Mouse (Mus musculus): ENCODE measurements at regions not wholly inside any gene's neighbourhood (a gene's known extent, or its start where the extent isn't known, plus 50 kb on each side); places are given as distances from the start of the nearest gene placed in this dataset.

GRCm38 (mm10) chr15:38351701-38352100, 926.3 kb downstream of the 4930447A16Rik start:
- Histone ChIP-seq H3K27me3 (replicated peaks; ENCODE audit: control insufficient read depth, insufficient read depth, low read length) (no peaks in the 10 kb centered on the region), H3K36me3 (ENCODE audit: control insufficient read depth, insufficient read depth) (no peaks in the 10 kb centered on the region), H3K9me3 (ENCODE audit: control insufficient read depth, low read length) (no peaks in the 10 kb centered on the region), H3K9ac (replicated peaks; ENCODE audit: low read depth, low read length) (no peak overlapping the region), H3K27ac (ENCODE audit: low read length) (no peak overlapping the region), H3K4me3 (replicated peaks; ENCODE audit: low read length) (no peak overlapping the region), H3K4me2 (ENCODE audit: low read length) (no peak overlapping the region), H3K4me1 (replicated peaks; ENCODE audit: control insufficient read depth, insufficient read depth, low read length) (no peaks in the 10 kb centered on the region)
- 89% methylated on average over 3 of the region's 3 CpGs for WGBS
- no peak for ATAC-seq

GRCm38 (mm10) chr15:38353371-38353770, 928.0 kb downstream of the 4930447A16Rik start:
- no peak overlapping the region for H3K4me3 ChIP-seq (replicated peaks; ENCODE audit: low read length)
- no peak overlapping the region for H3K27ac ChIP-seq (ENCODE audit: low read length)
- ATAC-seq, result no peak
- 86% methylated on average over 4 of the region's 4 CpGs for WGBS
- H3K27me3 ChIP-seq (replicated peaks; ENCODE audit: control insufficient read depth, insufficient read depth, low read length), result no peaks in the 10 kb centered on the region
- no peak overlapping the region for H3K4me2 ChIP-seq (ENCODE audit: low read length)
- H3K4me1 ChIP-seq (replicated peaks; ENCODE audit: control insufficient read depth, insufficient read depth, low read length), result no peaks in the 10 kb centered on the region
- no peak overlapping the region for H3K9ac ChIP-seq (replicated peaks; ENCODE audit: low read depth, low read length)
- H3K9me3 ChIP-seq (ENCODE audit: control insufficient read depth, low read length), result no peaks in the 10 kb centered on the region
- H3K36me3 ChIP-seq (ENCODE audit: control insufficient read depth, insufficient read depth), result no peaks in the 10 kb centered on the region

GRCm38 (mm10) chr15:38359053-38359452, 933.7 kb downstream of the 4930447A16Rik start:
- Histone ChIP-seq H3K27me3 (replicated peaks; ENCODE audit: control insufficient read depth, insufficient read depth, low read length) (no peaks in the 10 kb centered on the region), H3K9ac (replicated peaks; ENCODE audit: low read depth, low read length) (no peak overlapping the region), H3K36me3 (ENCODE audit: control insufficient read depth, insufficient read depth) (no peaks in the 10 kb centered on the region), H3K9me3 (ENCODE audit: control insufficient read depth, low read length) (peaks cover 2% of the 10 kb centered on the region; the same call in 1 of the 2 replicates), H3K4me3 (replicated peaks; ENCODE audit: low read length) (no peak overlapping the region), H3K4me2 (ENCODE audit: low read length) (no peak overlapping the region), H3K4me1 (replicated peaks; ENCODE audit: control insufficient read depth, insufficient read depth, low read length) (no peaks in the 10 kb centered on the region), H3K27ac (ENCODE audit: low read length) (no peak overlapping the region)
- WGBS, result 86% methylated on average over 3 of the region's 3 CpGs
- ATAC-seq, result no peak

DNA sequence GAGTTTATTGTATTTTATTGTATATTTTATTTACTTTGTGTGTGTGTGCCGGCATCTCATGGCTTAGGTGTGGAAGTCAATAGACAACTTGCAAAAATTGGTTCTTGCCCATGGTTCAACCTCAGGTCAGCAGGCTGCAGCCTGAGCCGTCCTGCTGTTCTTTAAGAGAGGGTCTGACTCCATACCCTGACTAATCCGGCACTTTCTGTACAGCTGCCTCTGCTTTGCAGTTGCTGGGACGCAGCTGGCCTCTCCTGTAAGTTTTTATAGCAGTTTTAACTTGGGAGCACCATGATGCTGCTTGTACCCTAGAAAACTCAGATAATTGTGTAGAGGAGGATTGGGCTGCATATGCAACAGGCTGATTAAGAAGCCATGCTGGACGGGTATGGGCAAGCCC, 938.2 kb downstream of the 4930447A16Rik start:
- Histone ChIP-seq H3K4me1 (replicated peaks; ENCODE audit: control insufficient read depth, insufficient read depth, low read length) (no peaks in the 10 kb centered on the region), H3K9ac (replicated peaks; ENCODE audit: low read depth, low read length) (no peak overlapping the region), H3K36me3 (ENCODE audit: control insufficient read depth, insufficient read depth) (no peaks in the 10 kb centered on the region), H3K4me3 (replicated peaks; ENCODE audit: low read length) (no peak overlapping the region), H3K27me3 (replicated peaks; ENCODE audit: control insufficient read depth, insufficient read depth, low read length) (no peaks in the 10 kb centered on the region), H3K9me3 (ENCODE audit: control insufficient read depth, low read length) (peaks cover 2% of the 10 kb centered on the region; the same call in 1 of the 2 replicates), H3K27ac (ENCODE audit: low read length) (no peak overlapping the region), H3K4me2 (ENCODE audit: low read length) (no peak overlapping the region)
- ATAC-seq, result no peak
- 80% methylated on average over 5 of the region's 5 CpGs for WGBS

DNA sequence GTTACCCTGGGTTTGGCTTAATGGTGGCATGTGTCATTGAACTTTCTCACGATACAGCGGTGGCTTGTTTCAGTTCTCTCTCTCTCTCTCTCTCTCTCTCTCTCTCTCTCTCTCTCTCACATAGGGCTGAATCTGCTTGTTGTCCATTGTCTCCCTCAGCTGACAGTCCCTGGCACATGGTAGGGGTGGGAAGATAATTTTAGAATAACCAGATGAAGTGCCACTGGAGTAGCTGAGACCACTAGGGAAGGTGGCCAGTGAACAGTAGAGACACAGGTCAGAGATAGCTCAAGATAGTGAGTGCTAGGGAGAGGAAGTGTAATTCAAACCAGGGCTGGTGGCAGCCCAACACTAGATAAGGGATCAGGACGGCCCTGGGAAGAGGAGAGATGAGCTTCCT, 938.7 kb downstream of the 4930447A16Rik start:
- no peak for ATAC-seq
- no peak overlapping the region for H3K9ac ChIP-seq (replicated peaks; ENCODE audit: low read depth, low read length)

GRCm38 (mm10) chr15:38367643-38368042, 942.3 kb downstream of the 4930447A16Rik start:
- no peak overlapping the region for H3K4me3 ChIP-seq (replicated peaks; ENCODE audit: low read length)
- no peaks in the 10 kb centered on the region for H3K4me1 ChIP-seq (replicated peaks; ENCODE audit: control insufficient read depth, insufficient read depth, low read length)
- 90% methylated on average over 5 of the region's 5 CpGs for WGBS
- H3K9ac ChIP-seq (replicated peaks; ENCODE audit: low read depth, low read length), result no peak overlapping the region
- no peak overlapping the region for H3K27ac ChIP-seq (ENCODE audit: low read length)
- no peak for ATAC-seq
- no peak overlapping the region for H3K4me2 ChIP-seq (ENCODE audit: low read length)
- H3K27me3 ChIP-seq (replicated peaks; ENCODE audit: control insufficient read depth, insufficient read depth, low read length), result no peaks in the 10 kb centered on the region
- H3K36me3 ChIP-seq (ENCODE audit: control insufficient read depth, insufficient read depth), result no peaks in the 10 kb centered on the region
- H3K9me3 ChIP-seq (ENCODE audit: control insufficient read depth, low read length), result no peaks in the 10 kb centered on the region

More for the DNA sequence above, 938.7 kb downstream of the 4930447A16Rik start:
- Histone ChIP-seq H3K27me3 (replicated peaks; ENCODE audit: control insufficient read depth, insufficient read depth, low read length) (no peaks in the 10 kb centered on the region), H3K4me1 (replicated peaks; ENCODE audit: control insufficient read depth, insufficient read depth, low read length) (no peaks in the 10 kb centered on the region), H3K4me3 (replicated peaks; ENCODE audit: low read length) (no peak overlapping the region), H3K4me2 (ENCODE audit: low read length) (no peak overlapping the region), H3K36me3 (ENCODE audit: control insufficient read depth, insufficient read depth) (no peaks in the 10 kb centered on the region), H3K9me3 (ENCODE audit: control insufficient read depth, low read length) (peaks cover 2% of the 10 kb centered on the region; the same call in 1 of the 2 replicates), H3K27ac (ENCODE audit: low read length) (no peak overlapping the region)
- WGBS, result 77% methylated on average over 3 of the region's 3 CpGs

DNA sequence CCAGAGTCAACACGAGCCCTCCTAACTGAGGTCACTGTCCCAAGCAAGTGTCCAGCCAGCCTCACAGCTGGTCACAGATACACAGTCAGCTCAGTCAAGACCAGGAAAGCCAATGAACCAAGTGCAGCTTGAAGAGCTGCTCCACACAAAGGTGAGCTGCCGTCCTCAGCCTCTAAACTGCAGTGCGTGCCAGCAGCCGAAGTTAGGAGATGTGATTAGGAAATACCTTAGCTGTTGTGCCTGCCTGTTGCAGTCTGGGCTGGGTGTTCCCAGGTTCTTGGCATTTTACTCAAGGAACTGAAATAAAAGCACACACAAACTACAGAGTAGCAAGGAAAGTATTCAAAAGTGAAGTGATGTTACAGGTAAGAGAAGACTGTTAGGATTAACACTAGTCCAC, 942.9 kb downstream of the 4930447A16Rik start:
- ATAC-seq, result no peak
- Histone ChIP-seq H3K4me2 (ENCODE audit: low read length) (no peak overlapping the region), H3K27me3 (replicated peaks; ENCODE audit: control insufficient read depth, insufficient read depth, low read length) (no peaks in the 10 kb centered on the region), H3K36me3 (ENCODE audit: control insufficient read depth, insufficient read depth) (no peaks in the 10 kb centered on the region), H3K9ac (replicated peaks; ENCODE audit: low read depth, low read length) (no peak overlapping the region), H3K4me3 (replicated peaks; ENCODE audit: low read length) (no peak overlapping the region), H3K27ac (ENCODE audit: low read length) (no peak overlapping the region), H3K9me3 (ENCODE audit: control insufficient read depth, low read length) (no peaks in the 10 kb centered on the region), H3K4me1 (replicated peaks; ENCODE audit: control insufficient read depth, insufficient read depth, low read length) (no peaks in the 10 kb centered on the region)
- WGBS, result 91% methylated on average over 4 of the region's 4 CpGs

DNA sequence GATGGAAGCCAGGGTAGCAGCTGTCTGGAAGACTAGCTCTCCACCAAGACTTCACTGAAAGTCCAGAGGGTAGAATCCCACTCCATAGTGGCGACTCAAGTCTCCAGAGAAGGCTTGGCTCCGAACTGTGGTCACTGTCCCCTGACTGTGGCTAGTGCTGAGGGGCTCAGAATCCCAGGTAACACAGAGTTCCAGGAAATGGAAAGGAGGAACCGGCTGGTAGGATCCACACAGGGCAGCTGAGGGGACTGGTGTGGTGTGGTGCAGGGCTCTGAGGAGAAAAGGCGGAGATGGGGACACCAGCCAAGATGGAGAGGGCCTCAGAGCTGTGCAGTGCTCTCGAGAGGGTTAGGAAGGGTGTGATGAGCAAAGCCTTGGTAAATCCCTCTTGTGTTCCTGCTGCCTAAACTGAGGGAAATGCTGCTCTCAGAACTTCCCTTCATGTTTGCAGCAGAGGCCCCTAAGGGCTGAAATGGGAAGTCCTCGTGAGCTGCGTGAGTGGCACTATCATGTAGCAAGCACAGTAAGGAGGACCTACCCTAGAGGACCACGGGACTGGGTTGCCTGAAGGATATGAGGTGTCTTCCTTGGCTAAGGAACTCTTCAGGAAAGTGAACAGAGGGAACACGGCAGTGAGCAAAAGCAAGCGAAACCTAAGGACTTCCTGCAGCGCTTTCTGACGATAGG, 946.2 kb downstream of the 4930447A16Rik start:
- Histone ChIP-seq H3K27me3 (replicated peaks; ENCODE audit: control insufficient read depth, insufficient read depth, low read length) (no peaks in the 10 kb centered on the region), H3K4me3 (replicated peaks; ENCODE audit: low read length) (no peak overlapping the region), H3K27ac (ENCODE audit: low read length) (no peak overlapping the region), H3K9ac (replicated peaks; ENCODE audit: low read depth, low read length) (no peak overlapping the region), H3K4me2 (ENCODE audit: low read length) (no peak overlapping the region), H3K4me1 (replicated peaks; ENCODE audit: control insufficient read depth, insufficient read depth, low read length) (peaks cover 4% of the 10 kb centered on the region; the same call in 1 of the 2 replicates), H3K36me3 (ENCODE audit: control insufficient read depth, insufficient read depth) (no peaks in the 10 kb centered on the region), H3K9me3 (ENCODE audit: control insufficient read depth, low read length) (no peaks in the 10 kb centered on the region)
- WGBS, result 87% methylated on average over 12 of the region's 12 CpGs
- no peak for ATAC-seq

GRCm38 (mm10) chr15:38373797-38374196, 948.4 kb downstream of the 4930447A16Rik start:
- 1% methylated on average over 19 of the region's 21 CpGs for WGBS
- H3K27ac ChIP-seq (ENCODE audit: low read length), result no peak overlapping the region
- H3K9ac ChIP-seq (replicated peaks; ENCODE audit: low read depth, low read length), result peak overlapping the region; percentile 58
- no peaks in the 10 kb centered on the region for H3K27me3 ChIP-seq (replicated peaks; ENCODE audit: control insufficient read depth, insufficient read depth, low read length)
- H3K36me3 ChIP-seq (ENCODE audit: control insufficient read depth, insufficient read depth), result no peaks in the 10 kb centered on the region
- peak; percentile 91 for ATAC-seq
- peak overlapping the region; percentile 66 for H3K4me2 ChIP-seq (ENCODE audit: low read length)
- H3K4me3 ChIP-seq (replicated peaks; ENCODE audit: low read length), result peak overlapping the region; percentile 40
- no peaks in the 10 kb centered on the region for H3K9me3 ChIP-seq (ENCODE audit: control insufficient read depth, low read length)
- peaks cover 4% of the 10 kb centered on the region; the same call in 1 of the 2 replicates for H3K4me1 ChIP-seq (replicated peaks; ENCODE audit: control insufficient read depth, insufficient read depth, low read length)

Measured in forebrain, embryonic 16.5 days (tissue).